Mouse (Mus musculus) right cerebral cortex, postnatal 4 days (tissue): ENCODE results near the gene Tldc2.
A peak's percentile ranks its signal among the peaks of the same experiment; 100 is the strongest.

ENCODE experiments used
- DNase-seq: peaks from one replicate; pipeline ENCODE4 v3.0.0-alpha.2; 2022

The Tldc2 gene

GRCm38 (mm10) chr2:157086796-157087195, at the start of gene Tldc2:
Gene Tldc2 (plus strand): TSS chr2:157087055.
- DNase-seq = no peak

GRCm38 (mm10) chr2:157037303-157037702, 49.6 kb upstream of the Tldc2 start:
- no peak for DNase-seq

- no peak for DNase-seq
Measured at GRCm38 (mm10) chr2:157039900-157040648, 46.8 kb upstream of the Tldc2 start.

- DNase-seq = no peak
Measured at GRCm38 (mm10) chr2:157040649-157041046, 46.2 kb upstream of the Tldc2 start.

- DNase-seq = no peak
Measured at GRCm38 (mm10) chr2:157041421-157041820, 45.4 kb upstream of the Tldc2 start.

GRCm38 (mm10) chr2:157043556-157043955, 43.3 kb upstream of the Tldc2 start:
- no peak for DNase-seq

GRCm38 (mm10) chr2:157043987-157044386, 42.9 kb upstream of the Tldc2 start:
- DNase-seq = no peak

GRCm38 (mm10) chr2:157045932-157046331, 40.9 kb upstream of the Tldc2 start:
- no peak for DNase-seq

- DNase-seq = no peak
Measured at GRCm38 (mm10) chr2:157046956-157047355, 39.9 kb upstream of the Tldc2 start.

- no peak for DNase-seq
Measured at GRCm38 (mm10) chr2:157048395-157049181, 38.3 kb upstream of the Tldc2 start.

GRCm38 (mm10) chr2:157049831-157050243, 37.0 kb upstream of the Tldc2 start:
- peak; percentile 59 for DNase-seq

- no peak for DNase-seq
Measured at GRCm38 (mm10) chr2:157052448-157052847, 34.4 kb upstream of the Tldc2 start.

GRCm38 (mm10) chr2:157053124-157053523, 33.7 kb upstream of the Tldc2 start:
- no peak for DNase-seq

GRCm38 (mm10) chr2:157053787-157054186, 33.1 kb upstream of the Tldc2 start:
- DNase-seq = no peak

- DNase-seq = no peak
Measured at GRCm38 (mm10) chr2:157054297-157054696, 32.6 kb upstream of the Tldc2 start.

- DNase-seq = no peak
Measured at GRCm38 (mm10) chr2:157054816-157055215, 32.0 kb upstream of the Tldc2 start.

- no peak for DNase-seq
Measured at GRCm38 (mm10) chr2:157055721-157056120, 31.1 kb upstream of the Tldc2 start.

- DNase-seq = no peak
Measured at GRCm38 (mm10) chr2:157057186-157057585, 29.7 kb upstream of the Tldc2 start.

- no peak for DNase-seq
Measured at GRCm38 (mm10) chr2:157057758-157058157, 29.1 kb upstream of the Tldc2 start.

- DNase-seq = peak; percentile 74
Measured at GRCm38 (mm10) chr2:157058342-157058998, 28.4 kb upstream of the Tldc2 start.

- no peak for DNase-seq
Measured at GRCm38 (mm10) chr2:157059166-157059565, 27.7 kb upstream of the Tldc2 start.

GRCm38 (mm10) chr2:157060037-157060436, 26.8 kb upstream of the Tldc2 start:
- DNase-seq = no peak

GRCm38 (mm10) chr2:157060557-157061305, 26.1 kb upstream of the Tldc2 start:
- DNase-seq = no peak
